Mouse (Mus musculus) CH12.LX (cell line): Measurements from ENCODE around the gene 1700125H20Rik.

Source experiments
- CTCF ChIP-seq, 2 experiments: IDR thresholded peaks in 1 of 2; conservative IDR thresholded peaks in 1 of 2; 2 replicates each; pipeline ENCODE4 v1.5.1; 2011 to 2012; ENCODE audit warnings: low read depth in 2 of 2, low read length in 2 of 2, improper control_type of control experiment in 1 of 2, inconsistent platforms in 1 of 2, mild to moderate bottlenecking in 1 of 2, moderate library complexity in 1 of 2
- EP300 ChIP-seq: IDR thresholded peaks from 2 replicates; pipeline ENCODE4 v1.6.1; 2011; ENCODE audit warnings: low read length, improper control_type of control experiment
- HCFC1 ChIP-seq: IDR thresholded peaks from 2 replicates; pipeline ENCODE4 v1.6.1; 2012; ENCODE audit warnings: low read depth, mild to moderate bottlenecking, inconsistent platforms, low read length, improper control_type of control experiment
- JUND ChIP-seq: conservative IDR thresholded peaks from 2 replicates; pipeline ENCODE4 v1.6.1; 2011; ENCODE audit warnings: low read depth, low read length, improper control_type of control experiment
- NELFE ChIP-seq: IDR thresholded peaks from 2 replicates; pipeline ENCODE4 v1.6.1; 2011; ENCODE audit warnings: low read depth, low read length, improper control_type of control experiment
- PAX5 ChIP-seq: IDR thresholded peaks from 2 replicates; pipeline ENCODE4 v1.6.1; 2012; ENCODE audit warnings: low read length, inconsistent platforms, mixed read lengths
- POLR2A ChIP-seq: IDR thresholded peaks from 2 replicates; pipeline ENCODE4 v1.6.1; 2011; ENCODE audit warnings: low read depth, mild to moderate bottlenecking, improper control_type of control experiment, low read length
- RAD21 ChIP-seq: IDR thresholded peaks from 2 replicates; pipeline ENCODE4 v1.6.1; 2011; ENCODE audit warnings: low read depth, mild to moderate bottlenecking, low read length, improper control_type of control experiment, moderate library complexity
- USF1 ChIP-seq: IDR thresholded peaks from 2 replicates; pipeline ENCODE4 v1.6.1; 2014; ENCODE audit warnings: low read depth, mild to moderate bottlenecking, inconsistent platforms, low read length, improper control_type of control experiment
- ZKSCAN1 ChIP-seq: IDR thresholded peaks from 2 replicates; pipeline ENCODE4 v1.6.1; 2012; ENCODE audit warnings: low read depth, inconsistent platforms, low read length, improper control_type of control experiment, borderline replicate concordance
- ZNF384 ChIP-seq: IDR thresholded peaks from 2 replicates; pipeline ENCODE4 v1.6.1; 2012; ENCODE audit warnings: low read depth, low read length, improper control_type of control experiment, inconsistent platforms

DNA sequence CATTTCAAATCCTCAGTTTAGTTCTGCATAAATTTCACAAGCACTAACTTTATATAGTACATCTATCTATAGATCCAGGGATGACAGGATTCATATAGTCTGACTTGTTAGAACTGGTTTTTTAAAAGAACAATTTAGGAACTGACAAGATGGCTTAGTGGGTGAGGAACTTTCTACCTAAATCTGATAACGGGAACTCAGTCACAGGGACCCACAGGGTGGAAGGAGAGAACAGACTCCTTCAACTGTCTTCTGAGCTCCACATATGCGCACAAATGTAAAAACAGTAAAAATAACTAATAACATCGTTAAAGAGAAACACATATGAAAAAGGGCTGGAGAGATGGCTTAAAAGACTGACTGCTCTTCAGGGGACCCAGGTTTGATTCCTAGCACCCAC lies 48.8 kb downstream of the 1700125H20Rik start:
- TF ChIP-seq HCFC1 = no peak
- TF ChIP-seq NELFE = no peak
- no peak for TF ChIP-seq POLR2A
- no peak for TF ChIP-seq CTCF (conservative IDR thresholded peaks at IDR 0.05 in 1 of 2, IDR thresholded peaks at IDR 0.05 in 1 of 2; ENCODE audit: low read depth in 2 of 2, low read length in 2 of 2)
- no peak for TF ChIP-seq RAD21
- TF ChIP-seq JUND = no peak
- no peak for TF ChIP-seq ZNF384
- TF ChIP-seq ZKSCAN1 = no peak
- TF ChIP-seq PAX5 = no peak
- no peak for TF ChIP-seq EP300
- TF ChIP-seq USF1 = no peak
